8 mouse cellular contexts compared by ENCODE assay signal in genomic region chr16:32715364-32715763, GRCm38 (mm10). TPM values are rescaled to one million over a fixed set of nuclear protein-coding genes. Genes with fewer than 3 reads are reported as not detected.
DNase-seq lines count a peak whose midpoint lies in the region; ATAC-seq and TF ChIP-seq lines count a peak whose summit lies in the region.

No protein-coding gene starts in this region.

- WGBS in hindbrain, embryonic 10.5 days, result 29% methylated on average over 13 of the region's 13 CpGs
- WGBS in hindbrain, embryonic 14.5 days, result 32% methylated on average over 13 of the region's 13 CpGs
- WGBS in limb, embryonic 12.5 days, result 24% methylated on average over 13 of the region's 13 CpGs

- H3K4me1 ChIP-seq in hindbrain, embryonic 10.5 days (replicated peaks), result peaks cover 24% of the 10 kb centered on the region; the same call in 1 of the 2 replicates
- H3K4me1 ChIP-seq in hindbrain, embryonic 14.5 days (replicated peaks; ENCODE audit: control insufficient read depth, insufficient read depth, low read length), result no peaks in the 10 kb centered on the region
- peaks cover 2 to 4% of the 10 kb centered on the region in 2 experiments for H3K4me1 ChIP-seq in CH12.LX (ENCODE audit: control insufficient read depth in 1 of 2, insufficient read depth in 2 of 2)
- peaks cover 20% of the 10 kb centered on the region for H3K4me1 ChIP-seq in limb, embryonic 12.5 days (replicated peaks)

- no peaks in the 10 kb centered on the region for H3K36me3 ChIP-seq in hindbrain, embryonic 10.5 days
- no peaks in the 10 kb centered on the region for H3K36me3 ChIP-seq in hindbrain, embryonic 14.5 days (replicated peaks; ENCODE audit: control insufficient read depth, insufficient read depth)
- H3K36me3 ChIP-seq in CH12.LX (replicated peaks in 1 of 2; ENCODE audit: control insufficient read depth in 1 of 2, insufficient read depth in 1 of 2, low read length in 1 of 2), result no peaks in the 10 kb centered on the region
- no peaks in the 10 kb centered on the region for H3K36me3 ChIP-seq in limb, embryonic 12.5 days

- in situ Hi-C loops in CH12.LX (cut with MboI; ENCODE audit: low pct_ligation_motif_present, low pct_unique_long_range_greater_than_20kb, low sequenced_read_pairs), result no loop called here

- H3K9me3 ChIP-seq in hindbrain, embryonic 10.5 days, result no peaks in the 10 kb centered on the region
- no peaks in the 10 kb centered on the region for H3K9me3 ChIP-seq in hindbrain, embryonic 14.5 days (ENCODE audit: control insufficient read depth, low read length)
- H3K9me3 ChIP-seq in CH12.LX (replicated peaks; ENCODE audit: low read length), result no peaks in the 10 kb centered on the region
- no peaks in the 10 kb centered on the region for H3K9me3 ChIP-seq in limb, embryonic 12.5 days

- ATAC-seq in hindbrain, embryonic 14.5 days (ENCODE audit: low FRiP score), result no peak
- no peak for ATAC-seq in limb, embryonic 12.5 days (ENCODE audit: insufficient number of reproducible peaks, insufficient read depth, low FRiP score, low TSS enrichment, low read depth)

- H3K4me3 ChIP-seq in hindbrain, embryonic 10.5 days, result no peak overlapping the region
- no peak overlapping the region for H3K4me3 ChIP-seq in hindbrain, embryonic 14.5 days (replicated peaks; ENCODE audit: low read length)
- H3K4me3 ChIP-seq in CH12.LX (replicated peaks in 1 of 3; ENCODE audit: low read depth in 2 of 3, low read length in 2 of 3, poor library complexity in 1 of 3), result no peak overlapping the region
- no peak overlapping the region for H3K4me3 ChIP-seq in limb, embryonic 12.5 days (replicated peaks)

- H3K27ac ChIP-seq in hindbrain, embryonic 10.5 days, result no peak overlapping the region
- H3K27ac ChIP-seq in hindbrain, embryonic 14.5 days, result no peak overlapping the region
- H3K27ac ChIP-seq in CH12.LX (ENCODE audit: insufficient read depth, low read depth), result no peak overlapping the region
- no peak overlapping the region for H3K27ac ChIP-seq in limb, embryonic 12.5 days

- H3K4me2 ChIP-seq in hindbrain, embryonic 14.5 days (replicated peaks), result no peak overlapping the region
- no peak overlapping the region for H3K4me2 ChIP-seq in CH12.LX (ENCODE audit: insufficient read depth, low read depth, poor library complexity, severe bottlenecking)
- peak overlapping the region; percentile 15; the same call in 1 of the 2 replicates for H3K4me2 ChIP-seq in limb, embryonic 12.5 days

- dilution Hi-C loops in CH12.LX (cut with MboI; ENCODE audit: extremely low pct_ligation_motif_present, extremely low pct_unique_long_range_greater_than_20kb, low sequenced_read_pairs), result no loop called here

- peak; percentile 29 to 52; a peak in 2 of 4 replicates for TF ChIP-seq CTCF in CH12.LX (conservative IDR thresholded peaks at IDR 0.05 in 1 of 2, IDR thresholded peaks at IDR 0.05 in 1 of 2; ENCODE audit: low read depth in 2 of 2, low read length in 2 of 2)

- TF ChIP-seq POLR2A in CH12.LX (IDR thresholded peaks at IDR 0.05; ENCODE audit: low read depth, low read length), result no peak

- TF ChIP-seq EP300 in CH12.LX (IDR thresholded peaks at IDR 0.05; ENCODE audit: low read length), result no peak

- peak; percentile 33 for DNase-seq in hindbrain, embryonic 10.5 days (ENCODE audit: low spot score)
- no peak for DNase-seq in hindbrain, embryonic 14.5 days (ENCODE audit: low spot score)
- DNase-seq in CH12.LX (ENCODE audit: extremely low read depth), result no peak
- DNase-seq in brain, adult 2 months (ENCODE audit: low read depth, low spot score), result peak; percentile 16
- no peak for DNase-seq in spleen, postnatal 36 days (ENCODE audit: low spot score in 2 of 2)
- DNase-seq in cerebellum, adult 8-10 months, result no peak
- no peak for DNase-seq in right cerebral cortex, adult 2 months (ENCODE audit: low spot score in 2 of 2)

- TF ChIP-seq RAD21 in CH12.LX (IDR thresholded peaks at IDR 0.05; ENCODE audit: low read depth, low read length), result peak; percentile 12

- no peak overlapping the region for H3K9ac ChIP-seq in hindbrain, embryonic 14.5 days
- no peak overlapping the region for H3K9ac ChIP-seq in CH12.LX (ENCODE audit: insufficient read depth, low read depth)
- no peak overlapping the region for H3K9ac ChIP-seq in limb, embryonic 12.5 days (replicated peaks)

- peaks cover 7% of the 10 kb centered on the region; the same call in 1 of the 2 replicates for H3K27me3 ChIP-seq in hindbrain, embryonic 10.5 days (ENCODE audit: insufficient read depth, poor library complexity, severe bottlenecking)
- H3K27me3 ChIP-seq in hindbrain, embryonic 14.5 days (ENCODE audit: control insufficient read depth, insufficient read depth, low read length), result no peaks in the 10 kb centered on the region
- H3K27me3 ChIP-seq in CH12.LX (replicated peaks), result no peaks in the 10 kb centered on the region
- H3K27me3 ChIP-seq in limb, embryonic 12.5 days, result peaks cover 33% of the 10 kb centered on the region

- H3K79me2 ChIP-seq in CH12.LX (replicated peaks; ENCODE audit: control insufficient read depth, extremely low read depth, insufficient read depth, poor library complexity, severe bottlenecking), result no peaks in the 10 kb centered on the region

TF ChIP-seq in CH12.LX, 34 proteins besides CTCF, POLR2A, EP300 and RAD21:
- TF ChIP-seq MXI1 (IDR thresholded peaks at IDR 0.05; ENCODE audit: low read depth, low read length) (no peak), TBP (conservative IDR thresholded peaks at IDR 0.05; ENCODE audit: low read depth, low read length) (no peak), NELFE (IDR thresholded peaks at IDR 0.05; ENCODE audit: low read depth, low read length) (no peak), MYC (IDR thresholded peaks at IDR 0.05; ENCODE audit: low read depth, low read length) (no peak), USF1 (IDR thresholded peaks at IDR 0.05; ENCODE audit: low read depth, low read length) (no peak), SMC3 (IDR thresholded peaks at IDR 0.05; ENCODE audit: low read depth, low read length) (peak; percentile 7; the same call in 1 of the 2 replicates), MAFK (IDR thresholded peaks at IDR 0.05; ENCODE audit: insufficient replicate concordance, low read length) (no peak)

RNA-seq across cellular contexts. Expression of gene Muc4, which starts 20.3 kb away (rescaled TPM):
- polyA plus RNA-seq in hindbrain, embryonic 10.5 days (2016; fragmentation: Nextera tagmentation; extraction: Ambion mirVana), result 0.56 and 0.63 TPM in 2 replicates
- not detected in 2 replicates for polyA plus RNA-seq in hindbrain, embryonic 14.5 days (2014; fragmentation: Nextera tagmentation; extraction: Ambion mirVana)
- total RNA-seq in CH12.LX (2012; rRNA removed) (0.21 and 0.51 TPM in 2 replicates), CH12.LX (2014; rRNA removed) (0.09 TPM in 1 of 2 replicates, not detected in the other)
- polyA plus RNA-seq in CH12.LX (2012; ENCODE audit: insufficient read length, low read depth), result 0.34 and 0.44 TPM in 2 replicates
- not detected in 2 replicates for polyA plus RNA-seq in limb, embryonic 12.5 days (2016; fragmentation: Nextera tagmentation; extraction: Ambion mirVana)

Comparison
In these comparisons a context has a peak if more than half of its experiments do, and no peak if none do; other contexts are left out.
1. DNase-seq: peak in hindbrain, embryonic 10.5 days (single experiment) and brain, adult 2 months (single experiment); none in hindbrain, embryonic 14.5 days (single experiment), CH12.LX (single experiment), spleen, postnatal 36 days (0 of 2), cerebellum, adult 8-10 months (single experiment) and right cerebral cortex, adult 2 months (0 of 2).